Mouse (Mus musculus) heart, postnatal 36 days (tissue): ENCODE results near the gene Pcgf3. TPM values are rescaled to one million over a fixed set of nuclear protein-coding genes. Genes with fewer than 3 reads are reported as not detected.

Experiments
- DNase-seq, 2 experiments: peaks; one replicate each; pipeline ENCODE4 v3.0.0; 2021 to 2022
- intact Hi-C: fragments of 180-260 bp; cut with DNase I; formaldehyde crosslinking; loops from one replicate; pipeline ENCODE4 v1.15.1; 2025
- total RNA-seq, 2 experiments: library from RNA; stranded (reverse); gene quantifications; 2 replicates each; pipeline ENCODE4 v1.2.3; 2021

Pcgf3 gene
- total RNA-seq, 2 experiments from 2014 or later = 27.2 to 30.8 TPM

DNA sequence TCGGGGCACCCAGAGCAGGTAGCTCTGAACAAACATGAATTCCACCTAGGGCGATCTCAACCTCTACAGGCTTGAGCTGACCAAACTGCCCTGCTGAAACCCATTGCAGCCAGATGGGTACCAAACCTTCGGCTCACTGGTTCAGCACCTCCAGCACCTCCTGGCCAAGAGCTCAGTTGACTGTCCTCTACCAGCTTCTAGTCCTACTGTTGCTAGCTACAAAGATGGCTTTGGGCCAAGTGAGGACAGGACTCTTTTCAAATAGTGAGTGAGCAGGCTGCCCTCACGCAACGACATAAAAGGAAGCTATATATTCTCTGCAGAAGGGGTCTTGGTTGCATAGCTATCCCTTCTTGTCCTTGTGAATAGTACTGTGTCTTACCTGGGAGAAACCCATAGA lies 86.6 kb downstream of the Pcgf3 start:
- no peak for DNase-seq
- intact Hi-C loops = no loop called here

DNA sequence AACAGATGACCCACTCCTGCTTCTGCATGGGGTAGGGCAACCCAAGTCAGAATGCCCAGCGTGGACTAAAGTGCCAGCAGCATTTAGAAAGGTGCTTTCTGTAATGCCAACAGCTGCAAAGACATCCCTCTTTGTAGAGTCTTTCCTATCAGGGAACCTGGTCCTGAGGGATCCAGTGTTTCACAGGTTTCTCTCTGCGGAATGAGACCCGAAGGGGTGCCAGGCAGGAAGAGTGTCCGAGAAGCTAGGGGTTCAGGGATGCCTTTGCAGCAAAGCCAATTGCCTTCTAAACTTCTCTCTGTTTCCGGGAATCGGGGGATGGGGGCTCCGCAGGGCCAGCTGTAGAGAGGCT lies 88.1 kb downstream of the Pcgf3 start:
- intact Hi-C loops = no loop called here
- DNase-seq = no peak

DNA sequence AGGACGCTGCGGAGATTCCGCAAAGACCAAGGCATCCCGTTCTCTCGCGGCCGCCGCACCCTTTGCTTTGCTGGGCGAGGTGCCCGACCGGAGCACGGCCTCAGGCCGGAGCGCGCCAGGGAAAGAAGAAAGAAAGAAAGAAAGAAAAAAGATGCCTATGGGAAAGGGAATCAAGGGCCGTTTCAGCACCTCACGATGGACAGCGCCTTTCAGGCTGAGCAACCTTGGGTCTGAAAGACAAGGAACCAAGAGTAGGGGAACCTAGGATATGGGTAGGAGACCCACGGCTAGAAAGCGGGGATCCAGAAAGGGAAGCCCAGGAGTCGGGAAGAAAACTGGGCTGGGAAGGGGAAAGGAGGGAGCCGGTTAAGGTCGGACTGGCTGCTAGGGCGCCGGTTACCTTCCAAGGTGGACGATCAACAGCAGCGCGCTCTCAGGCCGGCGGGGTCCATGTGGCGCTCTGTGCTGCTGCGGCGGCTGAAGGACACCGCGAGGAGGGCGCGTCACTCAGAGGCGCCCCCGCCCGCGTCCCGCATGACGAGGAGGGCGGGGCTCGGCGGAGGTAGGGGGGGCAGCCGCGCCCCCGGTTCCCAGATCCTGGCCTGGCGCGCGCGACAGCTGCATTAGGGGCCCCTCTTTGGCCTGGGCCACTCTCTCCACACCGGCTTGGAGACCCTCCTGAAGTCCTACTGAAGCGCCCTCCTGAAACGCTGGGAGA lies 88.6 kb downstream of the Pcgf3 start, which contains the start of gene Cplx1:
Gene Cplx1 (minus strand): TSS at position 536 of the 718 bp plus-strand sequence.
- intact Hi-C loops = no loop called here
- peak; percentile 23 to 37 for DNase-seq

DNA sequence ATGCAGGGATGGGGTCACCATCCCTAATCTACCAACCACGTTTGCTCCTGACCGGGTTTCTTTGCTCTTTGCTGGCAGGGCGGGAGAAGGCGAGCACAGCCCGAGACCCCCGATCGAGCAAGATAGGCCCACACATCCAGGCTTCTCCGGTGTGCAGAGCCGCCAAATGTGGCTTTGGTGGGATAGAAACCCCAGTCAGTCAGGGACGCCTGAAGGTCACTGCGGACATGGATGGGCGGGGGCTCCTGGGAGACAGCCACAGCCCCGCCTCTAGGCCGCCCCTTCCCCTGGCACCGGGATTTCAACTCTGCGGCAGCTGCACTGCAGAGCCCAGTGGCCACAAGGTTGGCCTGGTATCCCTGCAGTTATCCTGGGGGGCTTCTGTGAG lies 89.2 kb downstream of the Pcgf3 start:
- DNase-seq = no peak
- intact Hi-C loops = no loop called here

DNA sequence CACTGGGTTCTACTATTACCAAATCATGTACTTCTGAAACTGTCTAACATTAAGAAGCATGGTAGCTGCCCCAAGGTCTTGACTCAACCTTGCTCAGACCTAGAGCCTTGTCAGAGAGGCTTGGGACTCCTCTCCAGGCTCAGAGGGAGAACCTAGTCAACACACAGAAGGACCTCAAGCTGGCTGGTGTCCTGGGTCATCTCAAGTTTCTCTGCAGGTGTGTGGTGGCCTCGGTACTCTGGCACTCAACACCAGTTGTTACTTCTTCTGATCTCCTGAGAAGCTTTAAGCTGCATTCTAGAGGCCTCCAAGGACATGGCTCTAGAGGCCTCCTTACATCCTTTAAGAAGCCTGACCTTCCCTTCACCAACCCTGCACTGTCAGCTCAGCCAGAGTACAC lies 93.0 kb downstream of the Pcgf3 start:
- DNase-seq = no peak
- intact Hi-C loops = no loop called here

Other genes with a start within 250 kb of the Pcgf3 start
- gene Dr1, start 192.3 kb upstream of the Pcgf3 start, total RNA-seq = 10 to 100 TPM; 20.0 to 21.1 TPM
- 1 to 10 TPM; 10.0 TPM for gene Pigg, start 148.6 kb upstream of the Pcgf3 start, total RNA-seq
- gene Gm42517, start 93.3 kb upstream of the Pcgf3 start, total RNA-seq = under 1 TPM; 0.78 to 0.81 TPM
- gene Pde6b, start 72.8 kb upstream of the Pcgf3 start, total RNA-seq = not detected
- 1,000 to 10,000 TPM; 1,119 to 1,132 TPM for gene Atp5k, start 26.8 kb upstream of the Pcgf3 start, total RNA-seq
- 1 to 10 TPM; 1.6 to 2.0 TPM for gene Mfsd7a, start 12.3 kb upstream of the Pcgf3 start, total RNA-seq
- gene Cplx1, start 88.8 kb downstream of the Pcgf3 start, total RNA-seq = under 1 TPM in 1 of 2 experiments, not detected in 1; 0.25 TPM
- 10 to 100 TPM; 22.2 to 22.5 TPM for gene Gak, start 168.5 kb downstream of the Pcgf3 start, total RNA-seq
- 10 to 100 TPM in 1 of 2 experiments, 1 to 10 TPM in 1; 9.8 to 11.8 TPM for gene Tmem175, start 168.5 kb downstream of the Pcgf3 start, total RNA-seq
- gene Idua, start 199.1 kb downstream of the Pcgf3 start, total RNA-seq = 10 to 100 TPM; 21.6 to 21.8 TPM
- gene Dgkq, start 208.4 kb downstream of the Pcgf3 start, total RNA-seq = 1 to 10 TPM; 8.9 TPM
- gene Slc26a1, start 214.3 kb downstream of the Pcgf3 start, total RNA-seq = not detected
- 10 to 100 TPM; 21.5 to 23.6 TPM for gene Fgfrl1, start 231.2 kb downstream of the Pcgf3 start, total RNA-seq